Mouse (Mus musculus) neural tube, embryonic 14.5 days (tissue): ENCODE results near the gene Gm39115. TPM values are rescaled to one million over a fixed set of nuclear protein-coding genes. Genes with fewer than 3 reads are reported as not detected.
"Not testable (repeated sequence)": the region's sequence is repeated elsewhere in the genome, so short reads cannot be mapped to it uniquely, and the experiment has no call there.

Experiments used
- ATAC-seq: fragments of 200-750 bp; cut with Nextera tagmentation; 2 replicates; pipeline ENCODE4 v1.8.0; 2017; ENCODE audit warnings: low read depth, mild to moderate bottlenecking, moderate TSS enrichment, moderate library complexity
- H3K27ac ChIP-seq: fragments of 300-500 bp; sonication (generic); 2 replicates; pipeline ENCODE4 v1.5.1; 2014; ENCODE audit warnings: low read depth, mild to moderate bottlenecking, control low read depth, low read length, moderate library complexity, mixed read lengths
- H3K27me3 ChIP-seq: fragments of 300-500 bp; sonication (generic); 2 replicates; pipeline ENCODE4 v1.6.1; 2014; ENCODE audit warnings: low read length; ENCODE audit not compliant: control insufficient read depth, insufficient read depth
- H3K36me3 ChIP-seq: fragments of 300-500 bp; sonication (generic); 2 replicates; pipeline ENCODE4 v1.6.1; 2014; ENCODE audit warnings: low read length, mixed read lengths; ENCODE audit not compliant: control insufficient read depth, insufficient read depth
- H3K4me1 ChIP-seq: fragments of 300-500 bp; sonication (generic); 2 replicates; pipeline ENCODE4 v1.6.1; 2014; ENCODE audit warnings: low read length; ENCODE audit not compliant: control insufficient read depth, insufficient read depth
- H3K4me2 ChIP-seq: fragments of 300-500 bp; sonication (generic); 2 replicates; pipeline ENCODE4 v1.6.1; 2014; ENCODE audit warnings: mild to moderate bottlenecking, low read depth, low read length, control low read depth
- H3K4me3 ChIP-seq: fragments of 300-500 bp; sonication (generic); 2 replicates; pipeline ENCODE4 v1.5.1; 2014; ENCODE audit warnings: low read depth, low read length, control low read depth, mixed read lengths
- H3K9ac ChIP-seq: fragments of 300-500 bp; sonication (generic); replicated peaks from 2 replicates; pipeline ENCODE4 v1.6.1; 2014; ENCODE audit warnings: low read depth, mild to moderate bottlenecking, control low read depth, low read length, mixed read lengths
- H3K9me3 ChIP-seq: fragments of 300-500 bp; sonication (generic); 2 replicates; pipeline ENCODE4 v1.6.1; 2016; ENCODE audit warnings: low read length; ENCODE audit not compliant: control insufficient read depth
- WGBS: fragments of 180-500 bp; shearing (Covaris S2); extraction: QIAGEN DNeasy Blood & Tissue Kit; methylation state at CpG from one replicate; pipeline ENCODE4 v1.1.7; 2014; 5-methylcytosine and 5-hydroxymethylcytosine counted together
- polyA plus RNA-seq: library from polyadenylated mRNA; unstranded; fragments of >200 nt; fragmentation: Nextera tagmentation; extraction: Ambion mirVana; gene quantifications from 2 replicates; pipeline ENCODE4 v1.2.1, GENCODE M21; 2014

The Gm39115 gene
- polyA plus RNA-seq, result not detected in 2 replicates

- not testable (repeated sequence) for ATAC-seq
Measured at GRCm38 (mm10) chr7:142135934-142136333, at the start of gene Gm39115. TSS of gene Gm39115 (minus strand) at chr7:142136034.

GRCm38 (mm10) chr7:142181021-142181420 lies 45.2 kb upstream of the Gm39115 start:
- H3K9me3 ChIP-seq, result no peaks in the 10 kb centered on the region
- no peaks in the 10 kb centered on the region for H3K27me3 ChIP-seq
- H3K9ac ChIP-seq, result no peak overlapping the region
- no peaks in the 10 kb centered on the region for H3K4me1 ChIP-seq
- no peak overlapping the region for H3K4me2 ChIP-seq
- 67% methylated on average over 1 of the region's 1 CpGs for WGBS
- H3K27ac ChIP-seq, result no peak overlapping the region
- no peak for ATAC-seq
- no peak overlapping the region for H3K4me3 ChIP-seq
- H3K36me3 ChIP-seq, result no peaks in the 10 kb centered on the region

More at GRCm38 (mm10) chr7:142135934-142136333, at the start of gene Gm39115:
- not testable (repeated sequence) for H3K27me3 ChIP-seq, H3K36me3 ChIP-seq, H3K9ac ChIP-seq, H3K4me3 ChIP-seq, H3K27ac ChIP-seq, H3K9me3 ChIP-seq, H3K4me1 ChIP-seq, H3K4me2 ChIP-seq
- 45% methylated on average over 2 of the region's 2 CpGs for WGBS

- 77% methylated on average over 1 of the region's 1 CpGs for WGBS
- ATAC-seq, result no peak
- H3K9me3 ChIP-seq, result no peaks in the 10 kb centered on the region
- no peaks in the 10 kb centered on the region for H3K27me3 ChIP-seq
- H3K4me2 ChIP-seq, result no peak overlapping the region
- no peaks in the 10 kb centered on the region for H3K4me1 ChIP-seq
- H3K36me3 ChIP-seq, result no peaks in the 10 kb centered on the region
- no peak overlapping the region for H3K27ac ChIP-seq
- H3K9ac ChIP-seq, result no peak overlapping the region
- no peak overlapping the region for H3K4me3 ChIP-seq
Measured at GRCm38 (mm10) chr7:142178685-142179084, 42.9 kb upstream of the Gm39115 start.

GRCm38 (mm10) chr7:142175905-142176304 lies 40.1 kb upstream of the Gm39115 start, which contains the start of gene Krtap5-2:
TSS of gene Krtap5-2 (minus strand) at chr7:142176005.
- not testable (repeated sequence) for H3K27me3 ChIP-seq, H3K9me3 ChIP-seq, ATAC-seq, H3K4me1 ChIP-seq, H3K4me2 ChIP-seq, H3K27ac ChIP-seq, H3K4me3 ChIP-seq, H3K9ac ChIP-seq, H3K36me3 ChIP-seq

GRCm38 (mm10) chr7:142169836-142170235 lies 34.0 kb upstream of the Gm39115 start:
- Histone ChIP-seq H3K9me3 (no peaks in the 10 kb centered on the region), H3K27me3 (no peaks in the 10 kb centered on the region), H3K36me3 (no peaks in the 10 kb centered on the region), H3K4me1 (no peaks in the 10 kb centered on the region), H3K27ac (no peak overlapping the region), H3K4me2 (no peak overlapping the region), H3K4me3 (no peak overlapping the region), H3K9ac (no peak overlapping the region)
- WGBS, result 53% methylated on average over 3 of the region's 3 CpGs
- ATAC-seq, result no peak

- H3K36me3 ChIP-seq, H3K9me3 ChIP-seq, H3K4me2 ChIP-seq, H3K9ac ChIP-seq, H3K4me3 ChIP-seq, H3K27me3 ChIP-seq, H3K4me1 ChIP-seq, H3K27ac ChIP-seq, ATAC-seq: not testable (repeated sequence)
Measured at GRCm38 (mm10) chr7:142165639-142166038, 29.8 kb upstream of the Gm39115 start, which contains the start of gene Gm4553. TSS of gene Gm4553 (minus strand) at chr7:142165739.

- no peaks in the 10 kb centered on the region for H3K4me1 ChIP-seq
- 92% methylated on average over 3 of the region's 3 CpGs for WGBS
- no peak overlapping the region for H3K9ac ChIP-seq
- H3K9me3 ChIP-seq, result no peaks in the 10 kb centered on the region
- no peaks in the 10 kb centered on the region for H3K27me3 ChIP-seq
- no peak overlapping the region for H3K27ac ChIP-seq
- no peak for ATAC-seq
- H3K36me3 ChIP-seq, result no peaks in the 10 kb centered on the region
- H3K4me2 ChIP-seq, result no peak overlapping the region
- H3K4me3 ChIP-seq, result no peak overlapping the region
Measured at GRCm38 (mm10) chr7:142159366-142159765, 23.5 kb upstream of the Gm39115 start.

- H3K27ac ChIP-seq, H3K27me3 ChIP-seq, ATAC-seq, H3K9ac ChIP-seq, H3K36me3 ChIP-seq, H3K4me3 ChIP-seq, H3K4me2 ChIP-seq, H3K9me3 ChIP-seq, H3K4me1 ChIP-seq: not testable (repeated sequence)
- WGBS, result 59% methylated on average over 2 of the region's 2 CpGs
Measured at GRCm38 (mm10) chr7:142157013-142157412, 21.2 kb upstream of the Gm39115 start, which contains the start of gene Gm29735. TSS of gene Gm29735 (minus strand) at chr7:142157113.

- no peaks in the 10 kb centered on the region for H3K4me1 ChIP-seq
- H3K4me2 ChIP-seq, result no peak overlapping the region
- no peaks in the 10 kb centered on the region for H3K27me3 ChIP-seq
- WGBS, result 72% methylated on average over 1 of the region's 1 CpGs
- H3K36me3 ChIP-seq, result no peaks in the 10 kb centered on the region
- no peaks in the 10 kb centered on the region for H3K9me3 ChIP-seq
- no peak overlapping the region for H3K4me3 ChIP-seq
- no peak overlapping the region for H3K27ac ChIP-seq
- no peak for ATAC-seq
- H3K9ac ChIP-seq, result no peak overlapping the region
Measured at GRCm38 (mm10) chr7:142155308-142155707, 19.5 kb upstream of the Gm39115 start.
